Mouse (Mus musculus) embryo, embryonic 10.5 days (tissue): Measurements from ENCODE around the gene Arhgap45.
"Not testable (repeated sequence)": the region's sequence is repeated elsewhere in the genome, so short reads cannot be mapped to it uniquely, and the experiment has no call there.

Source experiments
- DNase-seq: peaks from one replicate; pipeline ENCODE4 v3.0.0-alpha.2; 2015; ENCODE audit warnings: low spot score

Arhgap45 gene

GRCm38 (mm10) chr10:80033511-80034391, 17.3 kb downstream of the Arhgap45 start:
- peak; percentile 61 for DNase-seq

GRCm38 (mm10) chr10:80035148-80035547, 18.7 kb downstream of the Arhgap45 start:
- DNase-seq, result no peak

- no peak for DNase-seq
These were observed 19.2 kb downstream of the Arhgap45 start for GRCm38 (mm10) chr10:80035686-80036085.

- no peak for DNase-seq
These were observed 20.4 kb downstream of the Arhgap45 start for GRCm38 (mm10) chr10:80036832-80037231.

- peak; percentile 98 for DNase-seq
These were observed 23.1 kb downstream of the Arhgap45 start, which contains the start of gene Polr2e for GRCm38 (mm10) chr10:80039559-80039979. Gene Polr2e, minus strand, starts transcription at chr10:80039795.

- not testable (repeated sequence) for DNase-seq
These were observed 25.1 kb downstream of the Arhgap45 start for GRCm38 (mm10) chr10:80041409-80042060.

- no peak for DNase-seq
These were observed 27.6 kb downstream of the Arhgap45 start for GRCm38 (mm10) chr10:80044087-80044486.

GRCm38 (mm10) chr10:80045364-80045763, 28.9 kb downstream of the Arhgap45 start:
- not testable (repeated sequence) for DNase-seq

- no peak for DNase-seq
These were observed 29.3 kb downstream of the Arhgap45 start for GRCm38 (mm10) chr10:80045766-80046165.

GRCm38 (mm10) chr10:80047041-80047565, 30.6 kb downstream of the Arhgap45 start, which contains the start of gene Gpx4:
Gene Gpx4, plus strand, starts transcription at chr10:80047166.
- DNase-seq, result no peak

GRCm38 (mm10) chr10:80048396-80048795, 31.9 kb downstream of the Arhgap45 start:
- peak; percentile 72 for DNase-seq

GRCm38 (mm10) chr10:80048834-80049233, 32.4 kb downstream of the Arhgap45 start:
- no peak for DNase-seq

GRCm38 (mm10) chr10:80050244-80050643, 33.8 kb downstream of the Arhgap45 start:
- no peak for DNase-seq

- DNase-seq, result no peak
These were observed 34.6 kb downstream of the Arhgap45 start for GRCm38 (mm10) chr10:80050885-80051617.

GRCm38 (mm10) chr10:80051618-80052373, 35.3 kb downstream of the Arhgap45 start:
- DNase-seq, result no peak

- no peak for DNase-seq
These were observed 35.9 kb downstream of the Arhgap45 start for GRCm38 (mm10) chr10:80052374-80052764.

GRCm38 (mm10) chr10:80053259-80053780, 36.9 kb downstream of the Arhgap45 start:
- peak; percentile 100 for DNase-seq

- DNase-seq, result peak; percentile 74
These were observed 37.7 kb downstream of the Arhgap45 start for GRCm38 (mm10) chr10:80053831-80054815.

- not testable (repeated sequence) for DNase-seq
These were observed 38.5 kb downstream of the Arhgap45 start for GRCm38 (mm10) chr10:80054911-80055310.

GRCm38 (mm10) chr10:80055364-80055763, 38.9 kb downstream of the Arhgap45 start:
- no peak for DNase-seq
